Mouse (Mus musculus): Measurements from ENCODE around the gene 6330409D20Rik. TPM values are rescaled to one million over a fixed set of nuclear protein-coding genes. Genes with fewer than 3 reads are reported as not detected.

6330409D20Rik gene
- polyA plus RNA-seq, 1 experiment from 2014 or later, result 3.8 TPM

DNA sequence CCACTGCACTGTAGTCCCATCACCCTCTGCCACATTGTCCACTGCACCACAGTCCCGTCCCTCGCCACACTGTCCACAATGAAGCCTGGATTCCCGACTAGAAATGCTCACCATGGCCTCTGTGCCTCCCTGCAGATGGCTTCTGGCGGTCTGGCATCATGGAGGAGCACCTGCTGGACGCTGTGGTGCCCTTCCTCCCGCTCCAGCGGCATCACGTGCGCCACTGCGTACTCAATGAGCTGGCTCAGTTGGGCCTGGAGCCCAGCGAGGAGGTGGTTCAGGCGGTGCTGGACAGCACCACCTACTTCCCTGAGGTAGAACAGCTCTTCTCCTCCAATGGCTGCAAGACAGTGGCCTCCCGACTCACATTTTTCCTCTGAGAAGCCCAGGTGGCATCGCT lies 20.5 kb upstream of the 6330409D20Rik start:
- Histone ChIP-seq H3K4me2 (replicated peaks) (no peak overlapping the region), H3K4me1 (replicated peaks; ENCODE audit: control insufficient read depth, insufficient read depth, low read length) (peaks cover 9% of the 10 kb centered on the region; the same call in 1 of the 2 replicates), H3K4me3 (replicated peaks; ENCODE audit: low read length) (no peak overlapping the region), H3K36me3 (replicated peaks; ENCODE audit: control insufficient read depth, insufficient read depth) (peaks cover 43% of the 10 kb centered on the region), H3K9ac (no peak overlapping the region), H3K27ac (no peak overlapping the region), H3K9me3 (ENCODE audit: control insufficient read depth, low read length) (no peaks in the 10 kb centered on the region), H3K27me3 (ENCODE audit: control insufficient read depth, insufficient read depth, low read length) (no peaks in the 10 kb centered on the region)
- 84% methylated on average over 14 of the region's 14 CpGs for WGBS
- ATAC-seq (ENCODE audit: low FRiP score) (no peak), DNase-seq (ENCODE audit: low spot score) (no peak)

GRCm38 (mm10) chr2:32759001-32759400 lies 18.2 kb upstream of the 6330409D20Rik start:
- no peaks in the 10 kb centered on the region for H3K9me3 ChIP-seq (ENCODE audit: control insufficient read depth, low read length)
- whole genome bisulfite sequencing, result 90% methylated on average over 2 of the region's 2 CpGs
- H3K4me1 ChIP-seq (replicated peaks; ENCODE audit: control insufficient read depth, insufficient read depth, low read length), result peaks cover 9% of the 10 kb centered on the region; the same call in 1 of the 2 replicates
- no peak overlapping the region for H3K4me3 ChIP-seq (replicated peaks; ENCODE audit: low read length)
- no peak for DNase-seq (ENCODE audit: low spot score)
- H3K9ac ChIP-seq, result 0 out of 2 replicates have a peak overlapping the region, but pooled peaks have one; percentile 87
- peaks cover 61% of the 10 kb centered on the region for H3K36me3 ChIP-seq (replicated peaks; ENCODE audit: control insufficient read depth, insufficient read depth)
- no peak for ATAC-seq (ENCODE audit: low FRiP score)
- H3K4me2 ChIP-seq (replicated peaks), result no peak overlapping the region
- H3K27me3 ChIP-seq (ENCODE audit: control insufficient read depth, insufficient read depth, low read length), result no peaks in the 10 kb centered on the region
- H3K27ac ChIP-seq, result no peak overlapping the region

- H3K36me3 ChIP-seq (replicated peaks; ENCODE audit: control insufficient read depth, insufficient read depth), result peaks cover 63% of the 10 kb centered on the region
- H3K4me3 ChIP-seq (replicated peaks; ENCODE audit: low read length), result 0 out of 2 replicates have a peak overlapping the region, but pooled peaks have one; percentile 64
- H3K9me3 ChIP-seq (ENCODE audit: control insufficient read depth, low read length), result no peaks in the 10 kb centered on the region
- H3K4me1 ChIP-seq (replicated peaks; ENCODE audit: control insufficient read depth, insufficient read depth, low read length), result peaks cover 9% of the 10 kb centered on the region; the same call in 1 of the 2 replicates
- ATAC-seq (ENCODE audit: low FRiP score), result no peak
- DNase-seq (ENCODE audit: low spot score), result no peak
- 79% methylated on average over 8 of the region's 8 CpGs for WGBS
- H3K27ac ChIP-seq, result no peak overlapping the region
- no peak overlapping the region for H3K4me2 ChIP-seq (replicated peaks)
- peak overlapping the region; percentile 87; the same call in 1 of the 2 replicates for H3K9ac ChIP-seq
- H3K27me3 ChIP-seq (ENCODE audit: control insufficient read depth, insufficient read depth, low read length), result no peaks in the 10 kb centered on the region
Measured at GRCm38 (mm10) chr2:32758503-32758902, 17.7 kb upstream of the 6330409D20Rik start.

GRCm38 (mm10) chr2:32757056-32757845 lies 16.4 kb upstream of the 6330409D20Rik start, which contains the start of gene Tor2a:
Gene Tor2a (plus strand): TSS chr2:32757234.
- Histone ChIP-seq H3K27me3 (ENCODE audit: control insufficient read depth, insufficient read depth, low read length) (no peaks in the 10 kb centered on the region), H3K4me1 (replicated peaks; ENCODE audit: control insufficient read depth, insufficient read depth, low read length) (peaks cover 9% of the 10 kb centered on the region; the same call in 1 of the 2 replicates), H3K4me3 (replicated peaks; ENCODE audit: low read length) (peak within 1 kb of the TSS; percentile 64), H3K36me3 (replicated peaks; ENCODE audit: control insufficient read depth, insufficient read depth) (peaks cover 63% of the 10 kb centered on the region), H3K9ac (peak within 1 kb of the TSS; percentile 87), H3K27ac (peak within 1 kb of the TSS; percentile 90), H3K4me2 (replicated peaks) (peak within 1 kb of the TSS; percentile 53), H3K9me3 (ENCODE audit: control insufficient read depth, low read length) (no peaks in the 10 kb centered on the region)
- peak; percentile 93 for ATAC-seq (ENCODE audit: low FRiP score)
- WGBS, result under 1% methylated on average over 66 of the region's 66 CpGs
- DNase-seq (ENCODE audit: low spot score), result peak; percentile 97

GRCm38 (mm10) chr2:32756674-32757055 lies 15.8 kb upstream of the 6330409D20Rik start:
- Histone ChIP-seq H3K9me3 (ENCODE audit: control insufficient read depth, low read length) (no peaks in the 10 kb centered on the region), H3K27me3 (ENCODE audit: control insufficient read depth, insufficient read depth, low read length) (no peaks in the 10 kb centered on the region), H3K4me3 (replicated peaks; ENCODE audit: low read length) (no peak overlapping the region), H3K4me1 (replicated peaks; ENCODE audit: control insufficient read depth, insufficient read depth, low read length) (peaks cover 10% of the 10 kb centered on the region; the same call in 1 of the 2 replicates), H3K9ac (no peak overlapping the region), H3K27ac (no peak overlapping the region), H3K36me3 (replicated peaks; ENCODE audit: control insufficient read depth, insufficient read depth) (peaks cover 59% of the 10 kb centered on the region), H3K4me2 (replicated peaks) (peak overlapping the region; percentile 53)
- DNase-seq (ENCODE audit: low spot score) (no peak), ATAC-seq (ENCODE audit: low FRiP score) (no peak)
- WGBS, result 18% methylated on average over 5 of the region's 6 CpGs

DNA sequence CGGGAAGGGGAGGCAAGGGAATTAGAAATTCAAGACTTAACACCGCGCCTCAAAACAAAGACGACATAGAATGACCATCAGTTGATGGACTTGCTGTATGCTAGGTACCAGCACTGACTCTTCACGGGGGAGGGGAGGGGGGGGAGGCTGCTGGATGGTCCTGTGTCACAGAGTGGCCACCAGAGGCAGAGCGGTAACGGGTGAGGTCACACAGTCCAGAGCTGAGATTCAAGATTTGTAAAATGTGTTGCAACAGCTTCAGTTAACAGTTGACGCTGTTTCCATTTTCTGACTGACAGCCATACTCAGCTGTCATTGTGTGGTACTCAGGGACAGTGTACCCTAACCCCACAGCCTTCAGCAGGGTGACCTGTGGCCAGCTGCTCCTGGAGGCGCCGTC lies 11.4 kb upstream of the 6330409D20Rik start:
- H3K4me1 ChIP-seq (replicated peaks; ENCODE audit: control insufficient read depth, insufficient read depth, low read length), result peaks cover 16% of the 10 kb centered on the region; the same call in 1 of the 2 replicates
- no peak overlapping the region for H3K4me3 ChIP-seq (replicated peaks; ENCODE audit: low read length)
- DNase-seq (ENCODE audit: low spot score) (no peak), ATAC-seq (ENCODE audit: low FRiP score) (no peak)
- no peaks in the 10 kb centered on the region for H3K9me3 ChIP-seq (ENCODE audit: control insufficient read depth, low read length)
- H3K9ac ChIP-seq, result no peak overlapping the region
- H3K36me3 ChIP-seq (replicated peaks; ENCODE audit: control insufficient read depth, insufficient read depth), result peaks cover 69% of the 10 kb centered on the region
- WGBS, result 54% methylated on average over 10 of the region's 10 CpGs
- H3K27ac ChIP-seq, result no peak overlapping the region
- peak overlapping the region; percentile 38 for H3K4me2 ChIP-seq (replicated peaks)
- H3K27me3 ChIP-seq (ENCODE audit: control insufficient read depth, insufficient read depth, low read length), result no peaks in the 10 kb centered on the region

GRCm38 (mm10) chr2:32751665-32752033 lies 10.8 kb upstream of the 6330409D20Rik start:
- Histone ChIP-seq H3K27ac (peak overlapping the region; percentile 27), H3K4me3 (replicated peaks; ENCODE audit: low read length) (peak overlapping the region; percentile 16; the same call in 1 of the 2 replicates), H3K9me3 (ENCODE audit: control insufficient read depth, low read length) (no peaks in the 10 kb centered on the region), H3K9ac (peak overlapping the region; percentile 25; the same call in 1 of the 2 replicates), H3K4me2 (replicated peaks) (peak overlapping the region; percentile 38), H3K27me3 (ENCODE audit: control insufficient read depth, insufficient read depth, low read length) (no peaks in the 10 kb centered on the region), H3K4me1 (replicated peaks; ENCODE audit: control insufficient read depth, insufficient read depth, low read length) (peaks cover 16% of the 10 kb centered on the region; the same call in 1 of the 2 replicates), H3K36me3 (replicated peaks; ENCODE audit: control insufficient read depth, insufficient read depth) (peaks cover 74% of the 10 kb centered on the region)
- DNase-seq (ENCODE audit: low spot score), result no peak
- ATAC-seq (ENCODE audit: low FRiP score), result no peak
- 23% methylated on average over 8 of the region's 10 CpGs for WGBS

DNA sequence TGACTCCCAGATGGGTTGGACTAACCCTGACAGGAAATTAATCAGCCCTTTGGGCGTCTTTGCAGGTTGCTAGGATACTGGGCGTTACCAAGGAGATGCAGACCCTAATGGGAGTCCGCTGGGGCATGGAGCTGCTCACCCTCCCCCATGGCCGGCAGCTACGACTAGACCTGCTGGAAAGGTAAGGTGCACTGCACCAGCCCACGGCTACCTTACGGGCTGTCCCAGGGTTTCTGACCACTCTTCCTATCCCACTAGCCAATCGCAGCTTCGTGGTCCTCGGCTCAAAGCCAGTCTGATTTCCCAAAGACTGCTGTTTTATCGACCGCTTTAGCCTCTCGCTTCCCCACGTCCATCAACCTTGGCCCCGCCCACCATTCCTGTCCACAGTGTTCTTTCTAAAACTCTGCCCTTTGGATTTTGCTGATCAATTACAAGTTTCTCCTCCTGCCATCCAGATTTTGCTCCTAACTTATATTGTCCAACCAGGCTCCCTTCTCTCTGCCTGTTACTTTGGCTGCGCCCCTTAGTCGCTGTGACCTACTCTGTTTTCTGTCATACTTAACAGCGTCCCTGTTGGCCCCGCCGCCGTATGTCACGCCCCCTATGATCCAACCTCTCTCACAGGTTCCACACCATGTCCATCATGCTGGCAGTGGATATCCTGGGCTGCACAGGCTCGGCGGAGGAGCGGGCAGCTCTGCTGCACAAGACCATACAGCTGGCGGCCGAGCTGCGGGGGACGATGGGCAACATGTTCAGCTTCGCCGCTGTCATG lies 10.3 kb upstream of the 6330409D20Rik start:
- peaks cover 16% of the 10 kb centered on the region; the same call in 1 of the 2 replicates for H3K4me1 ChIP-seq (replicated peaks; ENCODE audit: control insufficient read depth, insufficient read depth, low read length)
- DNase-seq (ENCODE audit: low spot score), result peak; percentile 61
- peak; percentile 72 for ATAC-seq (ENCODE audit: low FRiP score)
- H3K4me3 ChIP-seq (replicated peaks; ENCODE audit: low read length), result peak overlapping the region; percentile 16
- peak overlapping the region; percentile 27 for H3K27ac ChIP-seq
- no peaks in the 10 kb centered on the region for H3K27me3 ChIP-seq (ENCODE audit: control insufficient read depth, insufficient read depth, low read length)
- H3K9me3 ChIP-seq (ENCODE audit: control insufficient read depth, low read length), result no peaks in the 10 kb centered on the region
- H3K9ac ChIP-seq, result peak overlapping the region; percentile 25; the same call in 1 of the 2 replicates
- WGBS, result 5% methylated on average over 31 of the region's 31 CpGs
- H3K36me3 ChIP-seq (replicated peaks; ENCODE audit: control insufficient read depth, insufficient read depth), result peaks cover 80% of the 10 kb centered on the region
- H3K4me2 ChIP-seq (replicated peaks), result peak overlapping the region; percentile 38

GRCm38 (mm10) chr2:32750199-32750598 lies 9.4 kb upstream of the 6330409D20Rik start:
- Histone ChIP-seq H3K9ac (no peak overlapping the region), H3K27me3 (ENCODE audit: control insufficient read depth, insufficient read depth, low read length) (no peaks in the 10 kb centered on the region), H3K36me3 (replicated peaks; ENCODE audit: control insufficient read depth, insufficient read depth) (peaks cover 83% of the 10 kb centered on the region), H3K4me1 (replicated peaks; ENCODE audit: control insufficient read depth, insufficient read depth, low read length) (peaks cover 16% of the 10 kb centered on the region; the same call in 1 of the 2 replicates), H3K9me3 (ENCODE audit: control insufficient read depth, low read length) (no peaks in the 10 kb centered on the region), H3K27ac (no peak overlapping the region), H3K4me3 (replicated peaks; ENCODE audit: low read length) (no peak overlapping the region), H3K4me2 (replicated peaks) (no peak overlapping the region)
- no peak for DNase-seq (ENCODE audit: low spot score)
- ATAC-seq (ENCODE audit: low FRiP score), result no peak
- 74% methylated on average over 7 of the region's 7 CpGs for WGBS

Data from hindbrain, embryonic 14.5 days (tissue).